23 mouse cellular contexts compared by ENCODE assay signal in genomic region chr14:12462206-12462605, GRCm38 (mm10).
DNase-seq lines count a peak whose midpoint lies in the region; ATAC-seq and TF ChIP-seq lines count a peak whose summit lies in the region.
"Had no signal": no experiment of that assay in that cellular context is flagged by ENCODE, and none has a peak within 500 bp of the region (broad histone marks: within the 10 kb centered on the region; RNA-seq: fewer than 3 reads in every experiment).

No protein-coding gene starts in this region.

- H3K9me3 ChIP-seq in embryonic facial prominence, embryonic 14.5 days (ENCODE audit: control insufficient read depth, low read length) = no peaks in the 10 kb centered on the region
- H3K9me3 ChIP-seq in embryonic facial prominence, embryonic 10.5 days = no peaks in the 10 kb centered on the region
- H3K9me3 ChIP-seq in midbrain, postnatal 0 days (ENCODE audit: low read length) = no peaks in the 10 kb centered on the region
- H3K9me3 ChIP-seq in midbrain, embryonic 14.5 days (ENCODE audit: control insufficient read depth, low read length) = no peaks in the 10 kb centered on the region
- H3K9me3 ChIP-seq: embryonic facial prominence, embryonic 12.5 days; forebrain, embryonic 13.5 days; heart, embryonic 13.5 days; hindbrain, embryonic 13.5 days had no signal

- H3K36me3 ChIP-seq in embryonic facial prominence, embryonic 14.5 days (ENCODE audit: control insufficient read depth, insufficient read depth, low read length) = no peaks in the 10 kb centered on the region
- H3K36me3 ChIP-seq in embryonic facial prominence, embryonic 10.5 days (replicated peaks) = no peaks in the 10 kb centered on the region
- peaks cover 12% of the 10 kb centered on the region; the same call in 1 of the 2 replicates for H3K36me3 ChIP-seq in midbrain, postnatal 0 days (ENCODE audit: insufficient read depth, low read length)
- H3K36me3 ChIP-seq in midbrain, embryonic 14.5 days (ENCODE audit: control insufficient read depth, insufficient read depth, low read length) = peaks cover 16% of the 10 kb centered on the region; the same call in 1 of the 2 replicates
- H3K36me3 ChIP-seq: embryonic facial prominence, embryonic 12.5 days; heart, embryonic 13.5 days had no signal

- no peak overlapping the region for H3K4me2 ChIP-seq in embryonic facial prominence, embryonic 14.5 days (ENCODE audit: low read depth, low read length)
- no peak overlapping the region for H3K4me2 ChIP-seq in midbrain, postnatal 0 days (ENCODE audit: low read depth, low read length, poor library complexity, severe bottlenecking)
- H3K4me2 ChIP-seq in midbrain, embryonic 14.5 days (ENCODE audit: low read length) = no peak overlapping the region
- H3K4me2 ChIP-seq: embryonic facial prominence, embryonic 12.5 days; forebrain, embryonic 13.5 days; heart, embryonic 13.5 days; hindbrain, embryonic 13.5 days had no signal

- TF ChIP-seq CTCF in midbrain, postnatal 0 days (IDR thresholded peaks at IDR 0.05) = no peak

- peaks cover 3% of the 10 kb centered on the region; the same call in 1 of the 2 replicates for H3K4me1 ChIP-seq in embryonic facial prominence, embryonic 14.5 days (ENCODE audit: control insufficient read depth, insufficient read depth, low read length)
- H3K4me1 ChIP-seq in embryonic facial prominence, embryonic 10.5 days = 0 out of 2 replicates have a peak, but pooled peaks cover 4% of the 10 kb centered on the region
- no peaks in the 10 kb centered on the region for H3K4me1 ChIP-seq in midbrain, postnatal 0 days (ENCODE audit: insufficient read depth, low read length)
- H3K4me1 ChIP-seq in midbrain, embryonic 14.5 days (ENCODE audit: control insufficient read depth, insufficient read depth, low read length) = no peaks in the 10 kb centered on the region
- H3K4me1 ChIP-seq: embryonic facial prominence, embryonic 12.5 days; heart, embryonic 13.5 days had no signal

- DNase-seq in cerebellum, adult 8-10 months = peak; percentile 13
- peak; percentile 19 for DNase-seq in embryonic facial prominence, embryonic 14.5 days (ENCODE audit: low spot score)
- no peak for DNase-seq in embryonic facial prominence, embryonic 10.5 days (ENCODE audit: low spot score)
- DNase-seq in midbrain, postnatal 0 days (ENCODE audit: low spot score) = peak; percentile 9
- DNase-seq in midbrain, embryonic 14.5 days = no peak
- no peak for DNase-seq in frontal cortex, adult 2 months (ENCODE audit: extremely low spot score in 1 of 2, low spot score in 1 of 2)
- DNase-seq: adrenal gland, adult 2 months; adrenal gland, postnatal 36 days; cerebellum, adult 11-12 months; embryo, embryonic 11 days; forebrain, postnatal 0 days; gastrocnemius, adult 2 months; gastrocnemius, postnatal 25 days; heart, adult 11 months; kidney, adult 11 months had no signal

- 72% methylated on average over 4 of the region's 4 CpGs for WGBS in embryonic facial prominence, embryonic 14.5 days
- WGBS in embryonic facial prominence, embryonic 10.5 days = 86% methylated on average over 4 of the region's 4 CpGs
- WGBS in midbrain, postnatal 0 days = 78% methylated on average over 4 of the region's 4 CpGs
- WGBS in midbrain, embryonic 14.5 days = 75% methylated on average over 4 of the region's 4 CpGs

- ATAC-seq in cerebellum, adult (ENCODE audit: insufficient number of reproducible peaks, low FRiP score, low TSS enrichment) = no peak
- no peak for ATAC-seq in embryonic facial prominence, embryonic 14.5 days (ENCODE audit: low read depth)
- ATAC-seq in midbrain, postnatal 0 days (ENCODE audit: low FRiP score) = no peak
- no peak for ATAC-seq in midbrain, embryonic 14.5 days (ENCODE audit: low FRiP score, low TSS enrichment)
- ATAC-seq: activated CD4-positive, CD25-positive, alpha-beta regulatory T cell, adult 4 months; forebrain, embryonic 13.5 days; forebrain, postnatal 0 days; hindbrain, postnatal 0 days; Patski had no signal

- H3K9ac ChIP-seq in embryonic facial prominence, embryonic 14.5 days (ENCODE audit: low read depth, low read length) = no peak overlapping the region
- no peak overlapping the region for H3K9ac ChIP-seq in midbrain, postnatal 0 days (replicated peaks; ENCODE audit: low read length, poor library complexity, severe bottlenecking)
- no peak overlapping the region for H3K9ac ChIP-seq in midbrain, embryonic 14.5 days (replicated peaks; ENCODE audit: low read length)
- H3K9ac ChIP-seq: embryonic facial prominence, embryonic 12.5 days; forebrain, embryonic 13.5 days; forebrain, postnatal 0 days; heart, embryonic 13.5 days; hindbrain, embryonic 13.5 days had no signal

- no peak overlapping the region for H3K4me3 ChIP-seq in embryonic facial prominence, embryonic 14.5 days (ENCODE audit: low read depth, low read length)
- H3K4me3 ChIP-seq in embryonic facial prominence, embryonic 10.5 days = no peak overlapping the region
- no peak overlapping the region for H3K4me3 ChIP-seq in midbrain, postnatal 0 days (ENCODE audit: low read depth, low read length)
- H3K4me3 ChIP-seq in midbrain, embryonic 14.5 days (replicated peaks; ENCODE audit: low read depth, low read length) = no peak overlapping the region
- H3K4me3 ChIP-seq: embryonic facial prominence, embryonic 12.5 days; forebrain, embryonic 13.5 days; gastrocnemius, adult 2 months; heart, embryonic 13.5 days; hindbrain, embryonic 13.5 days had no signal

- no peak overlapping the region for H3K27ac ChIP-seq in embryonic facial prominence, embryonic 14.5 days (replicated peaks; ENCODE audit: low read depth, low read length)
- no peak overlapping the region for H3K27ac ChIP-seq in embryonic facial prominence, embryonic 10.5 days (replicated peaks)
- no peak overlapping the region for H3K27ac ChIP-seq in midbrain, postnatal 0 days (ENCODE audit: low read depth, low read length)
- no peak overlapping the region for H3K27ac ChIP-seq in midbrain, embryonic 14.5 days (replicated peaks; ENCODE audit: low read depth, low read length)
- H3K27ac ChIP-seq: embryonic facial prominence, embryonic 12.5 days; forebrain, embryonic 13.5 days; gastrocnemius, adult 2 months; heart, embryonic 13.5 days; hindbrain, embryonic 13.5 days; hindbrain, postnatal 0 days had no signal

- no peaks in the 10 kb centered on the region for H3K27me3 ChIP-seq in embryonic facial prominence, embryonic 14.5 days (replicated peaks; ENCODE audit: control insufficient read depth, insufficient read depth, low read length)
- 0 out of 2 replicates have a peak, but pooled peaks cover 7% of the 10 kb centered on the region for H3K27me3 ChIP-seq in embryonic facial prominence, embryonic 10.5 days (replicated peaks; ENCODE audit: low read depth, poor library complexity, severe bottlenecking)
- H3K27me3 ChIP-seq in midbrain, postnatal 0 days (ENCODE audit: insufficient read depth, low read length) = no peaks in the 10 kb centered on the region
- H3K27me3 ChIP-seq in midbrain, embryonic 14.5 days (ENCODE audit: control insufficient read depth, insufficient read depth, low read length) = no peaks in the 10 kb centered on the region
- H3K27me3 ChIP-seq: forebrain, embryonic 13.5 days; heart, embryonic 13.5 days; hindbrain, embryonic 13.5 days had no signal

Comparison
In these comparisons a context has a peak if more than half of its experiments do, and no peak if none do; other contexts are left out.
1. DNase-seq: peak in cerebellum, adult 8-10 months (single experiment), embryonic facial prominence, embryonic 14.5 days (single experiment) and midbrain, postnatal 0 days (single experiment); none in embryonic facial prominence, embryonic 10.5 days (single experiment), midbrain, embryonic 14.5 days (single experiment) and frontal cortex, adult 2 months (0 of 2).